8 mouse cellular contexts compared by ENCODE assay signal in the genomic region with DNA sequence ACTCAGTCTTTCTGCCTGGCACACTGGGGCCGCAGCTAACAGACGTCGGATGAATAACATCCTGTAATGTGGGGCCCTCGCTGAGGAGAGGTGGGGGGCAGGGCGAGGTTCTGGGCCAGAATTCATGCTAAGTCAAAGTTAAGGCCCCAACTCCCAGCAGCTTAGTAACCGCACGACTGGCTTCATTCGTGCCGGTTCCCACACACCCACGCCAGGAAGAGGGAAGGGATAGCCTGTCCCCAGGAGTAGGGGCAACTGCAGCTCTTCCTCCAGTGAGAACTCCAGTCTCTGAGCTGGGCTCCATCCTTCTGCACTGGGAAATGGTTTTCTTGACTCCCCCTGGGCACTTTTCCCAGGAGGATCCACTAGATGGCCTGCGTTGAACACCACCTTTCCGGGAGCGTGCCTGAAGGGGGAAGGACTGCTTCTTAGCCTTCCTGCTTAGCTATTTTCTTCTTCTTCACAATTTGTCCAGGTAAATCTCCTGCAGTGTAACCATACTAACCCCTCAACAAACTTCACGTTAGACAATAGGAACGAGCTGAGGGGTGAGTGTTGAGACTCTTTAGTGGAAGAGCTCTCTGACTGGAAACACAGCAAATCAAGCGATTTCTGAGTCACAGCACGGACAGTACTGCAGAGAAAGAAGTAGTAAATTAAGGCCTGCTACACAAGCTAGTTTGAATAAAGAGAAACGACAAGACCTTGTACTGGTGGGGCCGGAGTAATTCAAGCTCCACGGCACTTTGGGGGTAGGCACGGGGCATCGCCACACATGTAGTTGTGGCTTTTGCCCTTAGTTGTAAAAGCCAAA. TPM values are rescaled to one million over a fixed set of nuclear protein-coding genes. Genes with fewer than 3 reads are reported as not detected.
DNase-seq lines count a peak whose midpoint lies in the region; ATAC-seq and TF ChIP-seq lines count a peak whose summit lies in the region.

No protein-coding gene starts in this region.

- in situ Hi-C loops in ES-E14 (cut with MboI; ENCODE audit: low sequenced_read_pairs in 2 of 2, unreplicated experiment in 2 of 2) = no loop called here

- peak; percentile 56 for ATAC-seq in hindbrain, embryonic 14.5 days (ENCODE audit: low FRiP score)
- peak; percentile 70 for ATAC-seq in lung, postnatal 0 days

- H3K27me3 ChIP-seq in cerebellum, adult 2 months (ENCODE audit: control insufficient read depth, insufficient read depth, low read length) = no peaks in the 10 kb centered on the region
- no peaks in the 10 kb centered on the region for H3K27me3 ChIP-seq in hindbrain, embryonic 14.5 days (ENCODE audit: control insufficient read depth, insufficient read depth, low read length)
- H3K27me3 ChIP-seq in lung, postnatal 0 days (replicated peaks; ENCODE audit: insufficient read depth, low read length) = no peaks in the 10 kb centered on the region

- peak overlapping the region; percentile 28 for H3K4me2 ChIP-seq in hindbrain, embryonic 14.5 days (replicated peaks)
- H3K4me2 ChIP-seq in lung, postnatal 0 days (replicated peaks; ENCODE audit: low read depth, low read length) = peak overlapping the region; percentile 51

- 9% methylated on average over 22 of the region's 22 CpGs for WGBS in cerebellum, adult 2 months
- WGBS in hindbrain, embryonic 14.5 days = 7% methylated on average over 22 of the region's 22 CpGs
- 3% methylated on average over 22 of the region's 22 CpGs for WGBS in lung, postnatal 0 days

- no peaks in the 10 kb centered on the region for H3K36me3 ChIP-seq in ES-E14 (ENCODE audit: control insufficient read depth, insufficient read depth, low read length, poor library complexity, severe bottlenecking)
- H3K36me3 ChIP-seq in hindbrain, embryonic 14.5 days (replicated peaks; ENCODE audit: control insufficient read depth, insufficient read depth) = no peaks in the 10 kb centered on the region
- no peaks in the 10 kb centered on the region for H3K36me3 ChIP-seq in lung, postnatal 0 days (ENCODE audit: insufficient read depth, low read length)

- no peaks in the 10 kb centered on the region for H3K9me3 ChIP-seq in ES-E14 (ENCODE audit: control insufficient read depth, insufficient read depth, low read depth, low read length)
- no peaks in the 10 kb centered on the region for H3K9me3 ChIP-seq in hindbrain, embryonic 14.5 days (ENCODE audit: control insufficient read depth, low read length)
- no peaks in the 10 kb centered on the region for H3K9me3 ChIP-seq in lung, postnatal 0 days (ENCODE audit: low read length)

- no peak for TF ChIP-seq EP300 in lung, postnatal 0 days (IDR thresholded peaks at IDR 0.05)

- TF ChIP-seq CTCF in cerebellum, adult 2 months (IDR thresholded peaks at IDR 0.05; ENCODE audit: borderline replicate concordance, insufficient read depth, low read depth, low read length) = peak; percentile 85
- TF ChIP-seq CTCF in lung, postnatal 0 days (IDR thresholded peaks at IDR 0.05) = peak; percentile 81

- TF ChIP-seq POLR2A in cerebellum, adult 2 months (IDR thresholded peaks at IDR 0.05; ENCODE audit: borderline replicate concordance, insufficient read depth, low read length) = no peak

- no peak overlapping the region for H3K9ac ChIP-seq in ES-E14 (ENCODE audit: insufficient read depth, low read depth, low read length, poor library complexity, severe bottlenecking)
- no peak overlapping the region for H3K9ac ChIP-seq in hindbrain, embryonic 14.5 days
- H3K9ac ChIP-seq in lung, postnatal 0 days (replicated peaks; ENCODE audit: low read depth) = no peak overlapping the region

- H3K4me3 ChIP-seq in ES-E14 (ENCODE audit: insufficient read depth in 1 of 2, low read depth in 1 of 2, low read length in 2 of 2, poor library complexity in 1 of 2, severe bottlenecking in 1 of 2) = 0 out of 4 replicates have a peak overlapping the region, but pooled peaks of 1 of the 2 experiments have one; percentile 4
- no peak overlapping the region for H3K4me3 ChIP-seq in cerebellum, adult 2 months (replicated peaks; ENCODE audit: insufficient read depth, low read depth, low read length)
- no peak overlapping the region for H3K4me3 ChIP-seq in hindbrain, embryonic 14.5 days (replicated peaks; ENCODE audit: low read length)
- peak overlapping the region; percentile 14 for H3K4me3 ChIP-seq in lung, postnatal 0 days (ENCODE audit: low read depth, low read length)

- DNase-seq in ES-E14 (ENCODE audit: low read depth, low spot score) = peak; percentile 47
- peak; percentile 71 to 76 for DNase-seq in cerebellum, adult 2 months
- DNase-seq in frontal cortex, adult 2 months (ENCODE audit: extremely low spot score in 1 of 2, low spot score in 1 of 2) = peak; percentile 50 to 79
- peak; percentile 74 for DNase-seq in hindbrain, embryonic 14.5 days (ENCODE audit: low spot score)
- DNase-seq in layer of hippocampus, postnatal 14 days (ENCODE audit: low spot score in 2 of 2) = peak; percentile 66 to 72
- DNase-seq in lung, postnatal 0 days (ENCODE audit: low spot score) = peak; percentile 88
- peak; percentile 48 for DNase-seq in ovary, postnatal 14 days (ENCODE audit: low spot score)
- DNase-seq in urinary bladder, adult 2 months (ENCODE audit: low spot score) = peak; percentile 32

- H3K4me1 ChIP-seq in ES-E14 (ENCODE audit: control insufficient read depth in 2 of 2, insufficient read depth in 2 of 2, low read length in 2 of 2, poor library complexity in 1 of 2) = peaks cover 3 to 5% of the 10 kb centered on the region in 2 experiments; a peak in 2 of 4 replicates
- H3K4me1 ChIP-seq in cerebellum, adult 2 months (ENCODE audit: control insufficient read depth, insufficient read depth, low read length) = peaks cover 4% of the 10 kb centered on the region; the same call in 1 of the 2 replicates
- H3K4me1 ChIP-seq in hindbrain, embryonic 14.5 days (replicated peaks; ENCODE audit: control insufficient read depth, insufficient read depth, low read length) = peaks cover 12% of the 10 kb centered on the region; the same call in 1 of the 2 replicates
- H3K4me1 ChIP-seq in lung, postnatal 0 days (ENCODE audit: insufficient read depth, low read depth, low read length) = peaks cover 9% of the 10 kb centered on the region; the same call in 1 of the 2 replicates

- H3K27ac ChIP-seq in ES-E14 (ENCODE audit: insufficient read depth, low read depth, low read length, poor library complexity, severe bottlenecking) = no peak overlapping the region; the same call in 1 of the 2 replicates
- H3K27ac ChIP-seq in cerebellum, adult 2 months (ENCODE audit: insufficient read depth, low read length) = no peak overlapping the region
- peak overlapping the region; percentile 60 for H3K27ac ChIP-seq in hindbrain, embryonic 14.5 days
- peak overlapping the region; percentile 78 for H3K27ac ChIP-seq in lung, postnatal 0 days (ENCODE audit: low read length)

TF ChIP-seq in ES-E14, 5 proteins besides CTCF, POLR2A, EP300 and RAD21:
- no peak for TF ChIP-seq HCFC1 (IDR thresholded peaks at IDR 0.05; ENCODE audit: borderline replicate concordance, insufficient read depth, low read length)
- TF ChIP-seq ZC3H11A (IDR thresholded peaks at IDR 0.05; ENCODE audit: borderline replicate concordance, low read depth, low read length) = 0 out of 2 replicates have a peak, but pooled peaks have one; percentile 38
- TF ChIP-seq MAFK (IDR thresholded peaks at IDR 0.05; ENCODE audit: insufficient read depth, low read depth, low read length) = no peak
- TF ChIP-seq CHD2 (IDR thresholded peaks at IDR 0.05; ENCODE audit: low read depth, low read length) = no peak

RNA-seq across cellular contexts. Expression of gene Rfx8, which starts 40.6 kb away (rescaled TPM):
- total RNA-seq in ES-E14 (2012; rRNA removed) = not detected in 2 replicates
- polyA plus RNA-seq in cerebellum, adult 2 months (2012; rRNA removed) = 0.26 and 0.29 TPM in 2 replicates
- polyA plus RNA-seq in frontal cortex, adult 2 months (2012; rRNA removed) = 0.26 and 0.48 TPM in 2 replicates
- 0.10 and 0.40 TPM in 2 replicates for polyA plus RNA-seq in hindbrain, embryonic 14.5 days (2014; fragmentation: Nextera tagmentation; extraction: Ambion mirVana)
- total RNA-seq in layer of hippocampus, postnatal 14 days (2021) = under 1 TPM; 0.25 to 0.38 TPM
- 0.24 and 0.27 TPM in 2 replicates for polyA plus RNA-seq in lung, postnatal 0 days (2015; fragmentation: Nextera tagmentation; extraction: Ambion mirVana)
- 0.10 and 0.23 TPM in 2 replicates for polyA plus RNA-seq in urinary bladder, adult 2 months (2012; rRNA removed)

RNA-seq across cellular contexts. Expression of gene Gm3646, which starts 43.7 kb away (rescaled TPM):
- not detected in 2 replicates for total RNA-seq in ES-E14 (2012; rRNA removed)
- polyA plus RNA-seq in cerebellum, adult 2 months (2012; rRNA removed) = not detected in 2 replicates
- polyA plus RNA-seq in frontal cortex, adult 2 months (2012; rRNA removed) = not detected in 2 replicates
- not detected in 2 replicates for polyA plus RNA-seq in hindbrain, embryonic 14.5 days (2014; fragmentation: Nextera tagmentation; extraction: Ambion mirVana)
- total RNA-seq in layer of hippocampus, postnatal 14 days (2021) = not detected
- polyA plus RNA-seq in lung, postnatal 0 days (2015; fragmentation: Nextera tagmentation; extraction: Ambion mirVana) = not detected in 2 replicates
- not detected in 2 replicates for polyA plus RNA-seq in urinary bladder, adult 2 months (2012; rRNA removed)

Comparison
In these comparisons a context has a peak if more than half of its experiments do, and no peak if none do; other contexts are left out.
1. DNase-seq: peak in every context shown above with its lines; median percentile 88 in lung, postnatal 0 days; 74 in hindbrain, embryonic 14.5 days; 74 in cerebellum, adult 2 months; 69 in layer of hippocampus, postnatal 14 days; 64 in frontal cortex, adult 2 months; 48 in ovary, postnatal 14 days; 47 in ES-E14; 32 in urinary bladder, adult 2 months.
2. H3K27ac ChIP-seq: peak in hindbrain, embryonic 14.5 days (single experiment) and lung, postnatal 0 days (single experiment); none in ES-E14 (single experiment) and cerebellum, adult 2 months (single experiment).